Comparison of ENCODE assay signal across 10 mouse cellular contexts in genomic region chr7:123069280-123069679, GRCm38 (mm10). TPM values are rescaled to one million over a fixed set of nuclear protein-coding genes. Genes with fewer than 3 reads are reported as not detected.
DNase-seq lines count a peak whose midpoint lies in the region; ATAC-seq lines count a peak whose summit lies in the region.
"Had no signal": no experiment of that assay in that cellular context is flagged by ENCODE, and none has a peak within 500 bp of the region (broad histone marks: within the 10 kb centered on the region; RNA-seq: fewer than 3 reads in every experiment).

No protein-coding gene starts in this region.

- peak; percentile 19 for DNase-seq in heart, adult 8-10 months (ENCODE audit: low spot score)
- no peak for DNase-seq in heart, postnatal 25 days (ENCODE audit: low spot score)
- peak; percentile 57 for DNase-seq in adrenal gland, postnatal 10 days
- DNase-seq in urinary bladder, postnatal 14 days (ENCODE audit: low spot score) = no peak
- no peak for DNase-seq in spleen, adult 18-20 months
- no peak for DNase-seq in retina, postnatal 1 day
- DNase-seq: thymus, postnatal 25 days had no signal

- H3K27ac ChIP-seq in heart, embryonic 13.5 days (replicated peaks) = peak overlapping the region; percentile 26
- peak overlapping the region; percentile 87 for H3K27ac ChIP-seq in midbrain, embryonic 13.5 days
- H3K27ac ChIP-seq: gastrocnemius, adult 2 months had no signal

- intact Hi-C loops in heart, postnatal 25 days (cut with DNase I) = no loop called here

- no peaks in the 10 kb centered on the region for H3K9me3 ChIP-seq in heart, embryonic 13.5 days
- no peaks in the 10 kb centered on the region for H3K9me3 ChIP-seq in midbrain, embryonic 13.5 days

- WGBS in heart, embryonic 13.5 days = 18% methylated on average over 4 of the region's 4 CpGs
- WGBS in midbrain, embryonic 13.5 days = 8% methylated on average over 4 of the region's 4 CpGs

- no peak overlapping the region for H3K9ac ChIP-seq in heart, embryonic 13.5 days
- peak overlapping the region; percentile 25 for H3K9ac ChIP-seq in midbrain, embryonic 13.5 days (replicated peaks)

- no peak overlapping the region for H3K4me3 ChIP-seq in heart, embryonic 13.5 days
- no peak overlapping the region for H3K4me3 ChIP-seq in midbrain, embryonic 13.5 days (replicated peaks)
- H3K4me3 ChIP-seq: gastrocnemius, adult 2 months had no signal

- no peaks in the 10 kb centered on the region for H3K27me3 ChIP-seq in heart, embryonic 13.5 days (replicated peaks)
- 0 out of 2 replicates have a peak, but pooled peaks cover 9% of the 10 kb centered on the region for H3K27me3 ChIP-seq in midbrain, embryonic 13.5 days

- 0 out of 2 replicates have a peak, but pooled peaks have one; percentile 19 for ATAC-seq in heart, embryonic 13.5 days (ENCODE audit: extremely low read depth, insufficient number of reproducible peaks, low FRiP score, low TSS enrichment)
- ATAC-seq in midbrain, embryonic 13.5 days = peak; percentile 55; the same call in 1 of the 2 replicates

- H3K4me1 ChIP-seq in heart, embryonic 13.5 days = peaks cover 22% of the 10 kb centered on the region
- peaks cover 24% of the 10 kb centered on the region for H3K4me1 ChIP-seq in midbrain, embryonic 13.5 days (replicated peaks)

- H3K36me3 ChIP-seq in heart, embryonic 13.5 days = no peaks in the 10 kb centered on the region
- H3K36me3 ChIP-seq in midbrain, embryonic 13.5 days = 0 out of 2 replicates have a peak, but pooled peaks cover 3% of the 10 kb centered on the region

- no peak overlapping the region for H3K4me2 ChIP-seq in heart, embryonic 13.5 days
- H3K4me2 ChIP-seq in midbrain, embryonic 13.5 days (replicated peaks) = no peak overlapping the region

RNA-seq across cellular contexts. Expression of gene Tnrc6a, which starts 54.4 kb away (rescaled TPM):
- 10 to 100 TPM; 27.3 to 36.6 (median 30.5) TPM for total RNA-seq in heart, adult 8-10 months (2022)
- 10 to 100 TPM; 33.1 to 33.3 TPM for total RNA-seq in heart, postnatal 25 days (2021)
- total RNA-seq in adrenal gland, postnatal 10 days (2021) = 10 to 100 TPM; 32.9 to 57.8 TPM
- 28.7 and 30.8 TPM in 2 replicates for polyA plus RNA-seq in heart, embryonic 13.5 days (2015; fragmentation: Nextera tagmentation; extraction: Ambion mirVana)
- 57.0 and 62.1 TPM in 2 replicates for polyA plus RNA-seq in midbrain, embryonic 13.5 days (2015; fragmentation: Nextera tagmentation; extraction: Ambion mirVana)

Comparison
In these comparisons a context has a peak if more than half of its experiments do, and no peak if none do; other contexts are left out.
1. DNase-seq: peak in heart, adult 8-10 months (single experiment) and adrenal gland, postnatal 10 days (single experiment); none in heart, postnatal 25 days (single experiment), urinary bladder, postnatal 14 days (single experiment), spleen, adult 18-20 months (0 of 2) and retina, postnatal 1 day (single experiment).